Mouse (Mus musculus): ENCODE measurements around the gene Sema7a.
A peak's percentile ranks its signal among the peaks of the same experiment; 100 is the strongest.

Sema7a gene

GRCm38 (mm10) chr9:57939431-57940348 is at the start of gene Sema7a:
TSS of gene Sema7a (plus strand) at chr9:57940112.
- peak; percentile 51 for DNase-seq (ENCODE audit: low read depth)

DNA sequence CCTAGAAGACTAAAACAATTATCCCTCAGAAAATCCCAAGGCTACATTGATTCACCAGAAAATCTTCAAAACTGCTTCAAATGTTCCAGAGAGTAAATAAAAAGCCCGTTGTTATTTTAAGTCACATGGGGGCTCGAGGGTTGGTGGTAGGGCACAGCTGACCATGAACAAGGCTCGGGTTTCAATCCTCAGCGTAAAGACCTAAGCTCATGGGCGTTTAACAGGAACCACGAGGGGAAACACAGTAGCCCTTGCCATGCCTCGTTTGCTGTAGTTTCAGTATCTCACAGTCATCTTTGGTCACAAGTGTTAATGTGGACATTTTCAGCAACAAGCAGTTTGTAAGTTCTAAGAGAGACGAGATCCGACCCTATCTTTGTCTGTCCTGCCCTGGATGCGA is 39.4 kb upstream of the Sema7a start:
- DNase-seq (ENCODE audit: low read depth), result no peak

DNA sequence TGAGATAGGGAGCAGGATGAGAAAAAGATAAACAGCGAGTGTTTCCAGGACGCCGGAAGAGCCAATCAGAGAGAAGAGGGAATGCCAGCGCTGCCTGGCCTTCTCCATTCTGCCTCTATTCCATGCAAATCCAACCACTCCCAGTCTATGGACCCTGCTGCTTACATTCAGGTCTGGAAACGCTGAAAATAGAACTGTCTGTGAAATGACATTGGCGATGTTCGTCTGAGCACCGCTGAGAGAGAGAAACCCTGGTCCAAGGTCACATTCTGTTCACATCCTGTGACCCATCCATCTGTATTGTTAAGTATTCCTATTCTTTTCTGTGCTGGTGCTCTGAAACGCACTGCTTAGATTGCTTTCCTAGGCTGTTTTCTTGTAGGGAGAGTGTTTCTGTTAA is 38.7 kb upstream of the Sema7a start:
- DNase-seq (ENCODE audit: low read depth), result no peak

DNA sequence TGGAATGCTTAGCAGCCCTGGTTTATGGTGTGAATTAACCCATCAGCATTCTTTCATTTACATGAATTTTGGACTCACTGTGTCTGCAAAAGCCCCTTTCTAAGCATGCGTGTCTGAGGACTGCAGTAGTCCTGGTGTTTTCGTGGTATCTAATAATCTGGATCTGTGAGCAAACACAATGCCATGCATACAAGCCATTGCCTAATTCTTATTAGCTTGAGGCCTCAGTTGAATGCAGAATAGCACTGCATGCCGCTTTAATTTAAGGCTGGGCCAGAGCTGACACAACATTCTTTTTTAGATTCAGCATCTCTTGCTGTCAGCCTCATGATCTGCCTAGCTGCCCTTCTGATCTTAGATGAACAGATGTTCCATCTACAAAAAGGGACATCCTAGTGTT is 38.3 kb upstream of the Sema7a start:
- no peak for DNase-seq (ENCODE audit: low read depth)

GRCm38 (mm10) chr9:57902132-57902531 is 37.8 kb upstream of the Sema7a start:
- DNase-seq (ENCODE audit: low read depth), result no peak

DNA sequence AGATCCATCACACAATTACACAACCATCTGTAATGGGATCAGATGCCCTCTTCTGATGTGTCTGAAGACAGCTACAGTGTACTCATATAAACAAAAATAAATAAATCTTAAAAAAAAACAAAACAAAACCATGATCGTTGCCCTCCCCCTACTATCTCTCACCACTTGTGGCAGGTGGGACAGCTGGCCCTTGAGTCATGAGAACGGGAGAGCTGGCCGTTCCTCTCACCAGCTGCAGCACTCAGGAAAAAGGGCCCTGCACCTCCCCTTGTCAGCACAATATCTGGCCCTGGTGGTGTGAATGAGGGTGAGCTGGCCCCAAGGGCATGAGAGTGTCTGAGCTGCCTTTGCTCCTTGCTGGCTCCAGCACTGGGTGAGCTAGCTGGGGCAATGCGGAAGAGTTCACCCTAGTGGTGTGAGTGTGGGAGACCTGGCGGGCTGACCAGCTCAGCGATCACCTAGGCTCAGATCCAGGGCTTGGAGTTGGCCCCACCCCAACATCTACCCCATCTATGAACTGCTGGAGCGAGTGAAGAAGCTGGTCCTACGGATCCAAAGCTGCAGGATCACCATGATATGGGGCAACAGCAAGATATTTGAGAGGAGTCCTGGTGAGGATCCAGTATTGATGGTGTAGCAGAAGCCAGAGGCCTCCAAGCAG is 36.2 kb upstream of the Sema7a start:
- no peak for DNase-seq (ENCODE audit: low read depth)

DNA sequence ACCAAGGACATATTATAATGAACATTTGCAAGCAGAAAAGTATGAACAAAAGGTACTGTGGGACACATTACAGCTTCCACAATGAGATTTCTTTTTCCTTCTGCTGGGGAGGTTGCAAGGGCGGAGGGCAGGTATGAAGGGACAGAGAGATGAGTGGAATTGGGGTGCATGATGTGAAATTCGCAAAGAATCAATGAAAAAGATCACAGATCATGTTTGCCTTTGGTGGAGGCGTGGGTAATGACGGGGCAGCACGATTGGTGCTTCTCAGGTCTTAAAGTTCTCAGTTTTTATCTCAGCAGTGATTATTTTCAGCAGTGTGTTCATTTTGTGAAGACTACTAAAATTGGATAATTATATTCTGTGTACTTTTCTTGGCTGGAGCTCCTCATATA is 35.7 kb upstream of the Sema7a start:
- DNase-seq (ENCODE audit: low read depth), result no peak

- DNase-seq (ENCODE audit: low read depth), result no peak
These were observed 32.7 kb upstream of the Sema7a start for GRCm38 (mm10) chr9:57907206-57907605.

DNA sequence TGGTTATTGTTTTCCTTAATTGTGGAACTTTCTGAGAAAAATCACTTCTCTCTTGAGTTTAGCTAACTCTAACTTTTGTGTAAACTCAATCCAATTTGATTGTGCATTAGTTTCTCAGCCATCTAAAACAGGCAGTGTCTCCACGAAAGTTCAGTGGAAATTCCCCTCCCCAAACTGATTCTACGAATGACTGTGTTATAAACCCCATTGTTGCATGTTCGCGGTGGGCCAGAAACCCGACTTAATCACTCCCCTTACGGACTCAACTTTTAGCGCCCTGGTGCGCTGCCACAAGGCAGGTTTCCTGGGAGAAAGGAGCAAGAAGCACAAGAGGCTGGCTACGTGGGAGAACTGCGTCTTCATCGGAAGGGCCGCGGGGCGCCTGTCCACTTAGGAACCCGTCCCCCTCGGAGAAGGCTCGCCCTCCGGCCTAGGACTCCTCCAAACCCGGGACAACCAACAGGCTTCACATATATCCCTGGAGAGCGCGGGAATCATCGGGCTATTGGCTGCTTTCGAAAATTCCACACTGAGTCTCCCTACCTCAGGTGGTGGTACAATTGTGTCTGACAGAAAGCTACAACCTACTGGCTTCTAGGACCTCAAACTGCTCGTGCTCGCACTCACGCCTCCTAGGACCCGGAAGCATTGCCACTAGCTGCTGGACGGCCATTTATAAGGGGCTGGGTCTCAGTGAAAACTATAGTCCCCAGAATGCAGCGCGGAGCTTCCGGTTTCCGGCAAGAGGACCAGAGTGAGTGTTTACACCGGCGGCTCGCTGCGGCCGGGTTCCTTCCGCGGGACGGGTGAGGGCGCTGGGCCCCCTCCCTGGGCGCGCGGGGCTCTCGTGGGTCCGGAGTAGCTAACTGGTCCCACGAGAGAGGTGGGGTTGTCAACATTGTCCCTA is 29.4 kb upstream of the Sema7a start, which contains the start of gene Ubl7:
TSS of gene Ubl7 (plus strand) at position 726 of the 907 bp plus-strand sequence.
- DNase-seq (ENCODE audit: low read depth), result peak; percentile 93

- DNase-seq (ENCODE audit: low read depth), result no peak
These were observed 27.3 kb upstream of the Sema7a start for GRCm38 (mm10) chr9:57912571-57912970.

- no peak for DNase-seq (ENCODE audit: low read depth)
These were observed 18.3 kb upstream of the Sema7a start for GRCm38 (mm10) chr9:57921491-57922060.

DNA sequence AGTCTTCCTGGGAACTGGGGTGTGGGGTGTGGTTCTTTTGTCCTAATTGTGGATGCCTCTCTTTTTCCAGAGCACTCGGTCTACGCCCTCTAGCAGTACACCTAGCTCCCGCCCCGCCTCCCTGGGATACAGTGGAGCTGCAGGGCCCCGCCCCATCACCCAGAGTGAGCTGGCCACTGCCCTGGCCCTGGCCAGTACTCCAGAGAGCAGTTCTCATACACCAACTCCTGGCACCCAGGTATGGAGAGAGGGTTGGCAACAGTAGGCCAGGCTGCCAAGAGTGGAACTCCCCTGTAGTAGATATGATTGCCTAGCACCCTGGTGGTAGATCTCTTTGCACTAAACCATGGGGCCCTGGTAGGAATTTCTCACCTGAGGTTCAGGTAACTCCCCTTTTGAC is 17.5 kb upstream of the Sema7a start:
- no peak for DNase-seq (ENCODE audit: low read depth)

GRCm38 (mm10) chr9:57923046-57923445 is 16.9 kb upstream of the Sema7a start:
- DNase-seq (ENCODE audit: low read depth), result no peak

GRCm38 (mm10) chr9:57931166-57931767 is 8.6 kb upstream of the Sema7a start:
- peak; percentile 50 for DNase-seq (ENCODE audit: low read depth)

DNA sequence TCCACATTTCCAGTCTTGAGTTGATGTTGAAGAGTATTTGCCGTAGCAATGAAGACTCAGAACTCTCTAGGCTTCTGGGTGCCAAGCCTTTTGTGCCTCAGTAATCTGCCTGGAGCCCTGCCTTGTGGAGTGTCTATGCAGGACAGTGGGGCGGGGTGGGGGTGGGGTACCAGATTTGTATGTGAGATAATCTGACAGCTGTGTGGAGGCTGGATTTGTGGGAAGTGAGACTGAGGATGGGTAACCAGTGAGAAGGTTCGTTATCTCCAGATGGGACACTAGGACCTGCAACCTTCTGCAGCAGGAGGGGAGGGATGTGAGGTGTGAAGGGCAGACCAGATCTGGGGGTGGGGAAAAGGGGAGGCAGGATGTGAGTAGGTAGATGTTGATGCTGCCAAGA is 7.7 kb upstream of the Sema7a start:
- DNase-seq (ENCODE audit: low read depth), result no peak

- no peak for DNase-seq (ENCODE audit: low read depth)
These were observed 6.9 kb upstream of the Sema7a start for GRCm38 (mm10) chr9:57932831-57933602.

- peak; percentile 86 for DNase-seq (ENCODE audit: low read depth)
These were observed 4.1 kb upstream of the Sema7a start for GRCm38 (mm10) chr9:57935683-57936437.

- DNase-seq (ENCODE audit: low read depth), result no peak
These were observed 2.7 kb upstream of the Sema7a start for GRCm38 (mm10) chr9:57937171-57937570.

GRCm38 (mm10) chr9:57937651-57938050 is 2.3 kb upstream of the Sema7a start:
- peak; percentile 44 for DNase-seq (ENCODE audit: low read depth)
